7 mouse cellular contexts compared by ENCODE assay signal in the genomic region with DNA sequence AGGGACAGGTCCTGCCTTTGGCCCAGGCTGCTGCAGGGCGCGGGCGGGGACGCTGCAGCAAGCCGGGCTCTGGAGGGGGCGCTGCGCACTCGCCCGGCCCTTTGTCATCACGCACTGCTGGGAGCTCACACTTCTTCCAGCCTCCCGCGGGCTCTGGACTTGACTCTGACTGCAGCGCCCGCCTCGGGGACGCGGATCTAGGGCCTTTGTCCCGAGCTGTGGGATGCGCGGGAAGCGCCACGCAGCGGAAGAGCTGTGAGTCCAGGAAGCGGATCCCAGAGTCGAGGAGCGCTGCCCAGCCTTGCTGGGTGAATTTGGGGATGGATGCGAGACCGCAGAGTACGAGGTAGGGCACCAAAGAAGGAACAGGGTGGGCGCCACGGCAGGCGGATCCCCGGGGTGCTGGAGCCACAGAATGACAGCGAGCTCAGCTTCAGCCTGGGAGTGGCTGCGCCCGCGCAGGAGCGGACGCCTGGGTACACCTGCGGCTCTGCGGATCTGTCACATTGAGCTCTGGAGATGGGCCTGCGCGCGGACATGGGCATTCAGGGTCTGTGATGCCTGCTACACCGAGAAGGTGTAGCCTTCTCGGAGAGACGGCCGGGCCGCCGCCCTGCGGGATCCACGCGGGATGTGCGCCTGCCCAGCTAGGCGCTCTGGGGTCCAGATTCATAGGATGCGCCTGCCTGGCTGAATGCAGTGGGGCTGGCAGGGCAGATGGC. TPM values are rescaled to one million over a fixed set of nuclear protein-coding genes. Genes with fewer than 3 reads are reported as not detected.
DNase-seq lines count a peak whose midpoint lies in the region; ATAC-seq and TF ChIP-seq lines count a peak whose summit lies in the region.

A gene (plus strand): TSS at position 81 of the 722 bp plus-strand sequence.

- no peak for TF ChIP-seq CTCF in testis, adult 2 months (IDR thresholded peaks at IDR 0.05; ENCODE audit: control insufficient read depth, insufficient read depth, insufficient replicate concordance, low read depth, low read length)
- peak; percentile 66 for TF ChIP-seq CTCF in midbrain, postnatal 0 days (IDR thresholded peaks at IDR 0.05)

- no peaks in the 10 kb centered on the region for H3K27me3 ChIP-seq in testis, adult 2 months (ENCODE audit: control insufficient read depth, insufficient read depth, low read length)
- H3K27me3 ChIP-seq in heart, embryonic 16.5 days (ENCODE audit: control insufficient read depth, insufficient read depth, low read length) = peaks cover 42% of the 10 kb centered on the region
- H3K27me3 ChIP-seq in midbrain, postnatal 0 days (ENCODE audit: insufficient read depth, low read length) = no peaks in the 10 kb centered on the region

- peak within 1 kb of the TSS; percentile 93 for H3K4me2 ChIP-seq in heart, embryonic 16.5 days (ENCODE audit: low read depth, low read length)
- H3K4me2 ChIP-seq in midbrain, postnatal 0 days (ENCODE audit: low read depth, low read length, poor library complexity, severe bottlenecking) = peak within 1 kb of the TSS; percentile 70

- H3K36me3 ChIP-seq in testis, adult 2 months (ENCODE audit: control insufficient read depth, insufficient read depth, low read length) = no peaks in the 10 kb centered on the region
- no peaks in the 10 kb centered on the region for H3K36me3 ChIP-seq in heart, embryonic 16.5 days (ENCODE audit: control insufficient read depth, insufficient read depth)
- no peaks in the 10 kb centered on the region for H3K36me3 ChIP-seq in midbrain, postnatal 0 days (ENCODE audit: insufficient read depth, low read length)

- no peak for TF ChIP-seq POLR2A in testis, adult 2 months (IDR thresholded peaks at IDR 0.05; ENCODE audit: control insufficient read depth, low read depth, low read length)

- 3% methylated on average over 56 of the region's 56 CpGs for WGBS in heart, embryonic 16.5 days
- WGBS in midbrain, postnatal 0 days = under 1% methylated on average over 56 of the region's 56 CpGs

- H3K4me1 ChIP-seq in testis, adult 2 months (ENCODE audit: control insufficient read depth, insufficient read depth, low read length) = no peaks in the 10 kb centered on the region; the same call in 1 of the 2 replicates
- H3K4me1 ChIP-seq in heart, embryonic 16.5 days (ENCODE audit: control insufficient read depth, insufficient read depth, low read length) = peaks cover 6% of the 10 kb centered on the region
- H3K4me1 ChIP-seq in midbrain, postnatal 0 days (ENCODE audit: insufficient read depth, low read length) = peaks cover 16% of the 10 kb centered on the region; the same call in 1 of the 2 replicates

- no peaks in the 10 kb centered on the region for H3K9me3 ChIP-seq in heart, embryonic 16.5 days (replicated peaks; ENCODE audit: control insufficient read depth, low read length)
- no peaks in the 10 kb centered on the region for H3K9me3 ChIP-seq in midbrain, postnatal 0 days (ENCODE audit: low read length)

- ATAC-seq in heart, embryonic 16.5 days (replicated peaks; ENCODE audit: extremely low read depth, insufficient read depth, low FRiP score) = 0 out of 2 replicates have a peak, but pooled peaks have one; percentile 49
- ATAC-seq in midbrain, postnatal 0 days (ENCODE audit: low FRiP score) = peak; percentile 85

- no peak within 1 kb of the TSS for H3K27ac ChIP-seq in testis, adult 2 months (ENCODE audit: control insufficient read depth, insufficient read depth, low read depth, low read length)
- H3K27ac ChIP-seq in heart, embryonic 16.5 days (ENCODE audit: low read length) = no peak within 1 kb of the TSS
- peak within 1 kb of the TSS; percentile 97 for H3K27ac ChIP-seq in midbrain, postnatal 0 days (ENCODE audit: low read depth, low read length)

- H3K9ac ChIP-seq in heart, embryonic 16.5 days (ENCODE audit: low read length) = peak within 1 kb of the TSS; percentile 62
- H3K9ac ChIP-seq in midbrain, postnatal 0 days (replicated peaks; ENCODE audit: low read length, poor library complexity, severe bottlenecking) = peak within 1 kb of the TSS; percentile 96

- intact Hi-C loops in left cerebral cortex, postnatal 10 days (cut with DNase I) = loop anchor here (5.0 kb wide), 2 partner anchors 59 to 334 kb away; no protein-coding TSS in a partner anchor

- DNase-seq in testis, postnatal 14 days (ENCODE audit: low spot score) = no peak
- DNase-seq in embryo, embryonic 11 days = peak; percentile 87
- peak; percentile 55 to 75 for DNase-seq in left cerebral cortex, postnatal 10 days (ENCODE audit: extremely low spot score in 1 of 2, low spot score in 2 of 2)
- DNase-seq in midbrain, postnatal 0 days (ENCODE audit: low spot score) = peak; percentile 83
- DNase-seq in urinary bladder, postnatal 36 days (ENCODE audit: low spot score in 2 of 2) = no peak

- H3K4me3 ChIP-seq in testis, adult 2 months (ENCODE audit: control insufficient read depth, low read depth, low read length) = peak within 1 kb of the TSS; percentile 32
- peak within 1 kb of the TSS; percentile 58 for H3K4me3 ChIP-seq in heart, embryonic 16.5 days (ENCODE audit: low read length)
- H3K4me3 ChIP-seq in midbrain, postnatal 0 days (ENCODE audit: low read depth, low read length) = peak within 1 kb of the TSS; percentile 76

RNA-seq across cellular contexts. Expression of the gene that starts here (rescaled TPM):
- polyA plus RNA-seq in testis, adult 2 months (2012; rRNA removed) = 1.6 and 1.7 TPM in 2 replicates
- 1.7 and 2.2 TPM in 2 replicates for polyA plus RNA-seq in heart, embryonic 16.5 days (2015; fragmentation: Nextera tagmentation; extraction: Ambion mirVana)
- 100 to 1,000 TPM; 198 to 206 TPM for total RNA-seq in left cerebral cortex, postnatal 10 days (2021)
- total RNA-seq in midbrain, postnatal 0 days (2014; rRNA removed) = 159 and 196 TPM in 2 replicates
- 118 and 124 TPM in 2 replicates for polyA plus RNA-seq in midbrain, postnatal 0 days (2015; fragmentation: Nextera tagmentation; extraction: Ambion mirVana)

Comparison
In these comparisons a context has a peak if more than half of its experiments do, and no peak if none do; other contexts are left out.
1. RNA of the gene that starts here (polyA plus RNA-seq): 118 to 124 TPM in midbrain, postnatal 0 days; 1.6 to 1.7 TPM in testis, adult 2 months and 1.7 to 2.2 TPM in heart, embryonic 16.5 days; every median in the first group is over 10 times any median in the second.
2. DNase-seq: peak in embryo, embryonic 11 days (single experiment), left cerebral cortex, postnatal 10 days (2 of 2) and midbrain, postnatal 0 days (single experiment); none in testis, postnatal 14 days (single experiment) and urinary bladder, postnatal 36 days (0 of 2).
3. Peak in every context shown above with its lines, with median percentiles within 50 percentile points of each other: H3K4me3 ChIP-seq.